Mouse (Mus musculus) heart, embryonic 15.5 days (tissue): ENCODE results near the gene Ifna15. TPM values are rescaled to one million over a fixed set of nuclear protein-coding genes. Genes with fewer than 3 reads are reported as not detected.
"Not testable (repeated sequence)": the region's sequence is repeated elsewhere in the genome, so short reads cannot be mapped to it uniquely, and the experiment has no call there.

Experiments
- ATAC-seq: fragments of 200-750 bp; cut with Nextera tagmentation; replicated peaks from 2 replicates; pipeline ENCODE4 v1.8.0; 2017; ENCODE audit warnings: low read depth, moderate TSS enrichment; ENCODE audit not compliant: insufficient number of reproducible peaks, insufficient read depth, low FRiP score
- H3K27ac ChIP-seq: fragments of 300-500 bp; sonication (generic); 2 replicates; pipeline ENCODE4 v1.5.1; 2015; ENCODE audit warnings: mild to moderate bottlenecking, inconsistent platforms
- H3K27me3 ChIP-seq: fragments of 300-500 bp; sonication (generic); 2 replicates; pipeline ENCODE4 v1.6.1; 2015; ENCODE audit warnings: inconsistent platforms
- H3K36me3 ChIP-seq: fragments of 300-500 bp; sonication (generic); 2 replicates; pipeline ENCODE4 v1.6.1; 2015; ENCODE audit warnings: mild to moderate bottlenecking, inconsistent platforms
- H3K4me1 ChIP-seq: fragments of 300-500 bp; sonication (generic); replicated peaks from 2 replicates; pipeline ENCODE4 v1.6.1; 2015; ENCODE audit warnings: inconsistent platforms
- H3K4me2 ChIP-seq: fragments of 300-500 bp; sonication (generic); 2 replicates; pipeline ENCODE4 v1.6.1; 2015; ENCODE audit warnings: inconsistent platforms, mild to moderate bottlenecking, moderate library complexity
- H3K4me3 ChIP-seq: fragments of 300-500 bp; sonication (generic); 2 replicates; pipeline ENCODE4 v1.5.1; 2015; ENCODE audit warnings: mild to moderate bottlenecking, inconsistent platforms
- H3K9ac ChIP-seq: fragments of 300-500 bp; sonication (generic); 2 replicates; pipeline ENCODE4 v1.6.1; 2015; ENCODE audit warnings: mild to moderate bottlenecking, inconsistent platforms
- H3K9me3 ChIP-seq: fragments of 300-500 bp; sonication (generic); replicated peaks from 2 replicates; pipeline ENCODE4 v1.6.1; 2016; ENCODE audit warnings: inconsistent platforms
- WGBS: fragments of 180-500 bp; shearing (Covaris S2); methylation state at CpG from one replicate; pipeline ENCODE4 v1.1.7; 2015; ENCODE audit warnings: mixed read lengths; 5-methylcytosine and 5-hydroxymethylcytosine counted together
- polyA plus RNA-seq: library from polyadenylated mRNA; unstranded; fragments of >200 nt; fragmentation: Nextera tagmentation; extraction: Ambion mirVana; gene quantifications from 2 replicates; pipeline ENCODE4 v1.2.1, GENCODE M21; 2015

Ifna15 gene
- polyA plus RNA-seq: not detected in 2 replicates

DNA sequence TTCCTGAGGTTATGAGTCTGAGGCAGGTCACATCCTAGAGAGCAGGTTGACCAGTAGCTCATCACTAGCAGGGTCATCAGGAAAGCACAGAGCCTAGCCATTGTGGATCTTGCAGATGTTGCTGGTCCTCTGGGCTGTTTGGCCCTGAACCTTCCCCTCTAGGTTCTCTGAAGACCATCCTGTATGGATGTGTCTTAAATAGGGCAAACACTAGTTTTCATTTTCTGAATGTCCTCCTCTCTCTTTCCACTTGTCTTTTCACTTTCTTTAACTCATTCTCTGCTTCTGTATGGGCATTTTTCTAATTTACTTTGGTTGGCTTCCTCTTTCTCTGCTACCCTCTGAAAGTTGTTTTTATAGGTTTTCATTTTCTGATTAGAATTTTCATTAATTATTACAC lies at the start of gene Ifna15:
TSS of gene Ifna15 (minus strand) at position 101 of the 400 bp plus-strand sequence.
- not testable (repeated sequence) for H3K36me3 ChIP-seq, H3K27ac ChIP-seq, H3K4me1 ChIP-seq, H3K9ac ChIP-seq, H3K9me3 ChIP-seq, H3K27me3 ChIP-seq, ATAC-seq, H3K4me3 ChIP-seq, H3K4me2 ChIP-seq

DNA sequence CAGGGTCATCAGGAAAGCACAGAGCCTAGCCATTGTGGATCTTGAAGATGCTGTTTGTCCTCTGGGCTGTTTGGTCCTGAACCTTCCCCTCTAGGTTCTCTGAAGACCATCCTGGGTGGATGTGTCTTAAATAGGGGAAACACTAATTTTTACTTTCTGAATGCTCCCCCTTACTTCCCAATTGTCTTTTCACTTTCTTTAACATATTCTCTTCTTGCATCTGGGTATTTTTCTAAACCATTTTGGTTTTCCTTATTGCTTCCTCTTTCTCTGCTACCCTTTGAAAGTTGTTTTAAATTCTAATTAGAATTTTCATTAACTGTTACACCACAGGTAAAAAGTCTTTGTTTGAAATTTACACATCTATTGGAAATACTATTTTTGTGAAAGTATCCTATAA lies 45.2 kb upstream of the Ifna15 start, which contains the start of gene Ifna12:
TSS of gene Ifna12 (minus strand) at position 101 of the 400 bp plus-strand sequence.
- Histone ChIP-seq H3K27ac (no peak within 1 kb of the TSS), H3K4me2 (no peak within 1 kb of the TSS), H3K27me3 (no peaks in the 10 kb centered on the region), H3K9ac (no peak within 1 kb of the TSS), H3K9me3 (no peaks in the 10 kb centered on the region), H3K36me3 (no peaks in the 10 kb centered on the region), H3K4me1 (no peaks in the 10 kb centered on the region), H3K4me3 (no peak within 1 kb of the TSS)
- ATAC-seq: no peak

DNA sequence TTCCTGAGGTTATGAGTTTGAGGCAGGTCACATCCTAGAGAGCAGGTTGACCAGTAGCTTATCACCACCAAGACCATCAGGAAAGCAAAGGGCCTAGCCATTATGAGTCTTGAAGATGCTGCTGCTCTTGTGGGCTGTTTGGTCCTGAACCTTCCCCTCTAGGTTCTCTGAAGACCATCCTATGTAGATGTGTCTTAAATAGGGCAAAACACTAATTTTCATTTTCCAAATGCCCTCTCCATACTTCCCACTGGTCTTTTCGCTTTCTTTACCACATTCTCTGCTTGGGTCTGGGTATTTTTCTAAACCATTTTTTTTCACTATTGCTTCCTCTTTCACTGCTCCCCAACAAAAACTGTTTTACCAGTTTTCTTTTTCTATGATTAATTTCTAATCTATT lies 34.2 kb upstream of the Ifna15 start, which contains the start of gene Ifna9:
TSS of gene Ifna9 (minus strand) at position 101 of the 400 bp plus-strand sequence.
- no peaks in the 10 kb centered on the region for H3K36me3 ChIP-seq
- no peak within 1 kb of the TSS for H3K4me3 ChIP-seq
- 68% methylated on average over 1 of the region's 1 CpGs for WGBS
- H3K27ac ChIP-seq: no peak within 1 kb of the TSS
- no peak within 1 kb of the TSS for H3K4me2 ChIP-seq
- H3K27me3 ChIP-seq: no peaks in the 10 kb centered on the region
- no peaks in the 10 kb centered on the region for H3K4me1 ChIP-seq
- H3K9me3 ChIP-seq: no peaks in the 10 kb centered on the region
- H3K9ac ChIP-seq: no peak within 1 kb of the TSS
- no peak for ATAC-seq

DNA sequence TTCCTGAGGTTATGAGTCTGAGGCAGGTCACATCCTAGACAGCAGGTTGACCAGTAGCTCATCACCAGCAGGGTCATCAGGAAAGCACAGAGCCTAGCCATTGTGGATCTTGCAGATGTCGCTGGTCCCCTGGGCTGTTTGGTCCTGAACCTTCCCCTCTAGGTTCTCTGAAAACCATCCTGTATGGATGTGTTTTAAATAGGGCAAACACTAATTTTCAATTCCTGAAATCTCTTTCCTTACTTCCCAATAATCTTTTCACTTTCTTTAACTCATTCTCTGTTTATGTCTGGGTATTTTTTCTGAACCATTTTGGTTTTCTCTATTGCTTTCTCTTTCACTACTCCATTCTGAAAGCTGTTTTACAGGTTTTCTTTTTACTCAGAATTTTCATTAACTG lies 13.7 kb upstream of the Ifna15 start, which contains the start of gene Ifna14:
TSS of gene Ifna14 (minus strand) at position 101 of the 400 bp plus-strand sequence.
- no peaks in the 10 kb centered on the region for H3K4me1 ChIP-seq
- no peak within 1 kb of the TSS for H3K9ac ChIP-seq
- H3K36me3 ChIP-seq: no peaks in the 10 kb centered on the region
- H3K4me2 ChIP-seq: no peak within 1 kb of the TSS
- no peak within 1 kb of the TSS for H3K27ac ChIP-seq
- no peak within 1 kb of the TSS for H3K4me3 ChIP-seq
- no peaks in the 10 kb centered on the region for H3K9me3 ChIP-seq
- ATAC-seq: no peak
- H3K27me3 ChIP-seq: no peaks in the 10 kb centered on the region
- 79% methylated on average over 1 of the region's 1 CpGs for WGBS

DNA sequence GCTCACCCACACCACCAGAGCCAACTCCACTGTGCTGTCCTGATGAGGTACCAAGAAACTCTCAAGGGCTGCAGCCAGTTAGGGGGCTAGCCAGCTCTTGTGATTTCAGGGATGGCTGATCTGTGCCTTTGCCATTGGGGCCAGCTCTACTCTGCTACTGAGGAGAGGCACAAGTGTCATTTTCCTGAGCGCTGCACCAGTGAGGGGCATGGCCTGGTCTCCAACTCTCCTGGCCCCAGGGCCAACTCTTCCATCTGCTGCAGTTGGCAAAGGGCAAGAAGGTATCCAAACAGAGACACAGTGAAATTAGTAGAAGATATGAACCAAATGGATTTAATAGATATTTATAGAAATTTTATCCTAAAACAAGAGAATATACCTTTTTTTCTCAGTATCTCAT lies 3.7 kb upstream of the Ifna15 start:
- no peak overlapping the region for H3K27ac ChIP-seq
- no peaks in the 10 kb centered on the region for H3K9me3 ChIP-seq
- no peaks in the 10 kb centered on the region for H3K4me1 ChIP-seq
- H3K4me3 ChIP-seq: no peak overlapping the region
- no peaks in the 10 kb centered on the region for H3K36me3 ChIP-seq
- H3K4me2 ChIP-seq: no peak overlapping the region
- ATAC-seq: no peak
- H3K9ac ChIP-seq: no peak overlapping the region
- WGBS: 100% methylated on average over 1 of the region's 1 CpGs
- H3K27me3 ChIP-seq: no peaks in the 10 kb centered on the region

DNA sequence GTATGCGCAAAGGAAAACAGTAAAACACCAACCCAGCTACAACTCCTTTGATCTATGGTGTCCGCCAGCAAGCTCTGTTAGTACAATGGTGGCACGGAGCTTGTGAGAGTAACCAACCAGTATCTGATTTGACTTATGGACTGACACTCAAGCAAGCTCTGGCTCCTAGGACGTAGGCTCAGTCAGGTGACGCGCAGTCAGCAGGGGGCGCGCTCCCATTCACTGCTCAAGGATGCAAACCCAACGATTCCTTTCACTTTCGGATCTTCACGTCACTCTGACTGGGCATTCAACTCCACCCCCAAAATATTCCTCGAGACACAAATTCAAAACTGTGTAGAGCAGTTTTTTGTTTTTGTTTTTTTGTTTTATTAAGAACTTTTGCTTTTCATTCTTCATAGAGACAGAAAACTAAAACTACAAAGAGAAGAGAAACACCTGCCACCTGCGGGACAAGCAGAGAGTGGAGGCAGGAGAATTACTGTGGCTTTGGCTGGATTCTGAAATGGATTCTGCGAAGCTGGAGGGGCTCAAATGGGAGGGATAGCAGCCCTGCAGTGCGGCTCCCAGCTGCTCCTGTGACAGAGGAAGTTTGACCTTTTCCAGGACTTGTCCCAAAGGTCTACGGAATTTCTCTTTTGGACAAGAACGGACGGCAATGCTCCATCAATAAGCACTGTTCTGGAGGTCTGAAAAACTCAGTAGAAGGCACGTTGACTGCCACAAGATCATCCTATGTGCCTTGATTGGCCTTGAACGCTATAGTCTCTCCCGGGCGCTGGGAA lies 7.7 kb downstream of the Ifna15 start:
- 0 out of 2 replicates have a peak, but pooled peaks have one; percentile 47 for ATAC-seq
- no peaks in the 10 kb centered on the region for H3K27me3 ChIP-seq
- H3K9me3 ChIP-seq: no peaks in the 10 kb centered on the region
- H3K36me3 ChIP-seq: no peaks in the 10 kb centered on the region
- no peak overlapping the region for H3K27ac ChIP-seq
- H3K4me1 ChIP-seq: peaks cover 4% of the 10 kb centered on the region
- 27% methylated on average over 22 of the region's 22 CpGs for WGBS
- H3K4me2 ChIP-seq: peak overlapping the region; percentile 66
- peak overlapping the region; percentile 49 for H3K4me3 ChIP-seq
- peak overlapping the region; percentile 23; the same call in 1 of the 2 replicates for H3K9ac ChIP-seq

DNA sequence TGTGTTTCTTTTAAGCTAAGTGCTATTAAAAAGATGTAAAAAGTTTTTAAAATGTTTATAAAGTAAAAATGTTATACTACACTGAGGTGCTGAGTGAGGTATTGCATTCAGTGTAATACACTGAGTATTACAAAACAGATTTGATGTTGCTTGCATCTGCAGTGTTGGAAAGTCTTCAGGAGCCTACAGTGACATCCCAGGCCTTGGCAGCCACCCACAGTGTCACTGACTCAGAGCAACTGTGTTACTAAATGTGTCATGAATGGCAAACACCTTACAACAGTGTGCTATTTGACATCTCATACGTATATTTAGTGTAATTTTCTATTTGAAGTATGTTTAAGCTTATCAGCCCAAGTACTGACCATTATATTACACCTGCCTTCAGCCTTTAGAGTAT lies 10.1 kb downstream of the Ifna15 start:
- no peaks in the 10 kb centered on the region for H3K27me3 ChIP-seq
- H3K9ac ChIP-seq: no peak overlapping the region
- H3K4me2 ChIP-seq: no peak overlapping the region
- peaks cover 4% of the 10 kb centered on the region for H3K4me1 ChIP-seq
- no peaks in the 10 kb centered on the region for H3K9me3 ChIP-seq
- H3K4me3 ChIP-seq: no peak overlapping the region
- ATAC-seq: no peak
- no peaks in the 10 kb centered on the region for H3K36me3 ChIP-seq
- no peak overlapping the region for H3K27ac ChIP-seq
- 71% methylated on average over 1 of the region's 1 CpGs for WGBS

DNA sequence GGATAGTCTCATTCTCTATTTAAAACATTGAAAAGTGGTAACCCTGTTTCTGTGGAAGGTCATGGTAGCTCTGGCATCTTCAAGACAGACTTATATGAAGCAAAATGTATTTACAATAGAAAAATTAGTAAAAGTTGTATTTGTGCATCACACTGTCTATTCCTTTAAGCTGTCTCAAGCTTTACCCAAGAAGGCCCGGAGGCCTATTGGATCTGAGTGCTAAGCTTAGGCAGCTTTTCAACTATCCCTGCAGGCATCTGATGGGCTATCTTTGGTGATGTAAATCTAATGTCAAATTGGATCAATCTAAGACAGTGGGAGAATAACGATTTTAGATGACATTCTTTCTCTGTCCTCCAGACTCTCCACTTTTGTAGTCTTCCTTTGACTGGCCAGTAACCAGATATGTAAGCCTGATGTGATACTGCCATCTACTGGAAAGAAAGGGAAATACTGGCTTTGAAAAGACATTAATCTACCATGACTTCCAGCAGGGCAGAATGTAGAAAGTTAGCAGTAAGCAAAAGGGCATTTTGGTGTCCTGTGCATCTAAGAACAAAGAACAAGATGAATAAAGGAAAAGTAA lies 14.3 kb downstream of the Ifna15 start:
- 42% methylated on average over 2 of the region's 2 CpGs for WGBS
- H3K36me3 ChIP-seq: no peaks in the 10 kb centered on the region
- no peak overlapping the region for H3K27ac ChIP-seq
- H3K4me2 ChIP-seq: no peak overlapping the region
- H3K27me3 ChIP-seq: no peaks in the 10 kb centered on the region
- no peaks in the 10 kb centered on the region for H3K4me1 ChIP-seq
- H3K4me3 ChIP-seq: no peak overlapping the region
- no peak overlapping the region for H3K9ac ChIP-seq
- ATAC-seq: no peak
- H3K9me3 ChIP-seq: no peaks in the 10 kb centered on the region

DNA sequence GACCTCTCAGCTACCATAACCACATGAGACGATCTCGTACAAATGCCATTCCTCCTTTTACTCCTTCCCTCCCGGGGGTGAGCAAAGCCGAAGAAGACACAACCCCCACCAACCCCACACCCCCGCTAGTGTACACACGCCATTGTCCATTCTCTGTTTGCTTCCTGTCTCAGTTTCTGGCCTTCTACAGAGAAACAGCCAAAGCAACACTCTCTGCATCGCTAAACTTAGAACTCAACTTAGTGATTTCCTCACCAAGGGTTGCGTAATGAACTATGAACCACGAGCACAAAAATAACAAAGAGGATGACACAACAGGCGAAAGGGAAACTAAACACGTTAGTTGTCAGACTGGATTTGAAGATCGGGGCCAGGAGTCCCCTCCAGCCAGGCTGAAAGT lies 20.7 kb downstream of the Ifna15 start:
- Histone ChIP-seq H3K4me3 (no peak overlapping the region), H3K27me3 (no peaks in the 10 kb centered on the region), H3K27ac (peak overlapping the region; percentile 42; the same call in 1 of the 2 replicates), H3K4me1 (0 out of 2 replicates have a peak, but pooled peaks cover 3% of the 10 kb centered on the region), H3K9me3 (no peaks in the 10 kb centered on the region), H3K9ac (no peak overlapping the region), H3K36me3 (no peaks in the 10 kb centered on the region), H3K4me2 (peak overlapping the region; percentile 40)
- 0 out of 2 replicates have a peak, but pooled peaks have one; percentile 31 for ATAC-seq
- WGBS: 48% methylated on average over 12 of the region's 12 CpGs

DNA sequence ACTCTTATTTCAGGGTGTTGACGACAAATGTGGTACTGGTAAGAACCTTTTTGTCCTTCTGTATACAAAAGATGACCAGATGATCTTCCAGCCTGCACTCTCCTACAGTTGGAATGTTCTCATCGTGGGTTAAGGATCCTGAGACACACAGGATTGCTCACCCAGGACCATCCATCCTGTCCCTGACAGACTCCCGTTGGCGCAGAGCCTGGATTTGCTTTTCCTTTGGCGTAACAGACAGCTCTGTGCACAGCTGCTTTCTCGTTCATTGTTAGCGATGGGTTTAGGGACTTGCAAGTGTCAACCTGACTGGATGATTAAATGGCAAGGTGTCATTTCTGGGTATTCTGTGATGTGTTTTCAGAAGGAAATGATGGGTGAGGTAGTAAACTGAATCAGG lies 21.4 kb downstream of the Ifna15 start:
- no peak; the same call in 1 of the 2 replicates for ATAC-seq
- Histone ChIP-seq H3K4me1 (0 out of 2 replicates have a peak, but pooled peaks cover 3% of the 10 kb centered on the region), H3K27ac (0 out of 2 replicates have a peak overlapping the region, but pooled peaks have one; percentile 42), H3K9me3 (no peaks in the 10 kb centered on the region), H3K9ac (no peak overlapping the region), H3K27me3 (no peaks in the 10 kb centered on the region), H3K36me3 (no peaks in the 10 kb centered on the region), H3K4me3 (no peak overlapping the region), H3K4me2 (no peak overlapping the region)
- 59% methylated on average over 7 of the region's 7 CpGs for WGBS

DNA sequence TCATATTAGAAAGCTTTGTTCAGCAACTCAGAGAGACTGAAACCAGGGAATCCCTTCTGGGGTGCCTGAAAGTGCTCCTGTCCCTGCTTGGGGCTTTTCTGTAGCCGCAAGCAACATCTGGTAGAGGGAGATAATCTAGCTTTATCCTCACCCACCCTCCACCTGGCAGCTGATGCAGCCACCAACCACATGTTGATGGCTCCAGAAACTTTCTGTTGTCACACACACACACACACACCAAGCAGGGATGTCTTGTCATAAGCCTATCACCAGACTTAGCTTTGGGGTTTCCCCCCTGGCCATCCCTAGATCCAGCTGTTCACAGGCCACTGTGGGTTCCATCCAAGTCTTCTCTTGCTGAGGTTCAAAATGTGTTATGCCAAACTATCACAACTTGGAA lies 22.3 kb downstream of the Ifna15 start:
- 0 out of 2 replicates have a peak, but pooled peaks cover 3% of the 10 kb centered on the region for H3K4me1 ChIP-seq
- ATAC-seq: no peak
- H3K4me3 ChIP-seq: no peak overlapping the region
- 65% methylated on average over 1 of the region's 1 CpGs for WGBS
- no peak overlapping the region for H3K27ac ChIP-seq
- no peak overlapping the region for H3K9ac ChIP-seq
- no peaks in the 10 kb centered on the region for H3K9me3 ChIP-seq
- H3K27me3 ChIP-seq: no peaks in the 10 kb centered on the region
- no peaks in the 10 kb centered on the region for H3K36me3 ChIP-seq
- H3K4me2 ChIP-seq: no peak overlapping the region
